Mouse (Mus musculus) erythroblast, embryonic 14.5 days (primary cell): ENCODE data around the gene Uba52.

Source experiments
- GATA1 ChIP-seq: IDR thresholded peaks from 2 replicates; pipeline ENCODE4 v1.6.1; 2012; ENCODE audit warnings: low read length, inconsistent platforms, mixed read lengths
- TAL1 ChIP-seq: IDR thresholded peaks from 3 replicates; pipeline ENCODE4 v1.6.1; 2012; ENCODE audit warnings: low read length, inconsistent platforms, mixed read lengths

DNA sequence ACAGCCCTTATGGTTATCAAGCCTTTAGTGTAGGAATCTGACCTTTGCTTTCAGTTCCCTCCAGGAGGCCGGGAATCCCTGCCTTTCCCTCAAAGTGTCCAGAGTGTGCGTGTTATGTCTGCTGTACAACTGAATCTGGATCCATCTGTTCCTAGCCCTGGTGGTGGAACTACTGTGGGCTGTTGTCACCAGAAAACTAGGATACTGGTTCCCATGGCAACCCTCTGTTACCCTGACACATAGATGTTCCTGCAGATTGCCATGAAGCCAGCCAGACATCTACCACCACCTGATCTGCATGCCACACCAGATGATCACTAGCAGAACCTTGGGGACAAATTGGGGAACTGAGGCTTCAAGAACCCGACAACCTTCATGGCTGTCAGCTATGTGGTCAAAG, 28.7 kb downstream of the Uba52 start:
- no peak for TF ChIP-seq GATA1
- no peak for TF ChIP-seq TAL1
